Mouse (Mus musculus) CH12.LX (cell line): ENCODE data around the gene Pklr. TPM values are rescaled to one million over a fixed set of nuclear protein-coding genes. Genes with fewer than 3 reads are reported as not detected.

Experiments used
- DNase-seq: peaks from one replicate; pipeline ENCODE4 v3.0.0-alpha.2; 2013; ENCODE audit errors: extremely low read depth
- H3K27ac ChIP-seq: 2 replicates; pipeline ENCODE4 v1.5.1; 2012; ENCODE audit warnings: low read depth, mild to moderate bottlenecking, control low read depth, moderate library complexity; ENCODE audit not compliant: insufficient read depth
- H3K27me3 ChIP-seq: replicated peaks from 2 replicates; pipeline ENCODE3; 2012; ENCODE audit warnings: inconsistent platforms
- H3K36me3 ChIP-seq, 2 experiments: replicated peaks in 1 of 2; 2 replicates each; pipeline versions ENCODE3 to v1.6.1; 2012; ENCODE audit warnings: inconsistent platforms in 1 of 2, low read length in 1 of 2, mild to moderate bottlenecking in 1 of 2, mixed read lengths in 1 of 2, moderate library complexity in 1 of 2; ENCODE audit not compliant: control insufficient read depth in 1 of 2, insufficient read depth in 1 of 2
- H3K4me1 ChIP-seq, 2 experiments: 2 replicates each; pipeline ENCODE4 v1.6.1; 2012; ENCODE audit warnings: inconsistent platforms in 1 of 2, moderate library complexity in 1 of 2; ENCODE audit not compliant: insufficient read depth in 2 of 2, control insufficient read depth in 1 of 2
- H3K4me2 ChIP-seq: 2 replicates; pipeline ENCODE4 v1.6.1; 2012; ENCODE audit warnings: low read depth, mild to moderate bottlenecking, control low read depth; ENCODE audit not compliant: poor library complexity, insufficient read depth, severe bottlenecking
- H3K4me3 ChIP-seq, 3 experiments: fragments of 150-350 bp in 1 of 3; sonication (generic) in 1 of 3; replicated peaks in 1 of 3; 2 replicates each; pipeline versions ENCODE3 to v1.5.1; 2011 to 2012; ENCODE audit warnings: low read depth in 2 of 3, low read length in 2 of 3, mild to moderate bottlenecking in 2 of 3, moderate library complexity in 2 of 3, control low read depth in 1 of 3, improper control_type of control experiment in 1 of 3, inconsistent platforms in 1 of 3, mixed read lengths in 1 of 3; ENCODE audit not compliant: poor library complexity in 1 of 3
- H3K79me2 ChIP-seq: replicated peaks from 2 replicates; pipeline ENCODE4 v1.6.1; 2012; ENCODE audit warnings: mild to moderate bottlenecking, moderate library complexity; ENCODE audit not compliant: control insufficient read depth, poor library complexity, insufficient read depth, severe bottlenecking; ENCODE audit errors: extremely low read depth
- H3K9ac ChIP-seq: 2 replicates; pipeline ENCODE4 v1.6.1; 2012; ENCODE audit warnings: low read depth, mild to moderate bottlenecking, control low read depth, moderate library complexity; ENCODE audit not compliant: insufficient read depth
- H3K9me3 ChIP-seq: replicated peaks from 2 replicates; pipeline ENCODE3; 2012; ENCODE audit warnings: low read length, inconsistent platforms, mixed read lengths
- BHLHE40 ChIP-seq: IDR thresholded peaks from 2 replicates; pipeline ENCODE4 v1.6.1; 2011; ENCODE audit warnings: mild to moderate bottlenecking, low read depth, low read length, improper control_type of control experiment
- CHD1 ChIP-seq: IDR thresholded peaks from 2 replicates; pipeline ENCODE4 v1.6.1; 2012; ENCODE audit warnings: low read depth, low read length, improper control_type of control experiment, inconsistent platforms
- CHD2 ChIP-seq: IDR thresholded peaks from 2 replicates; pipeline ENCODE4 v1.6.1; 2011; ENCODE audit warnings: low read length, improper control_type of control experiment
- CTCF ChIP-seq, 2 experiments: IDR thresholded peaks in 1 of 2; conservative IDR thresholded peaks in 1 of 2; 2 replicates each; pipeline ENCODE4 v1.5.1; 2011 to 2012; ENCODE audit warnings: low read depth in 2 of 2, low read length in 2 of 2, improper control_type of control experiment in 1 of 2, inconsistent platforms in 1 of 2, mild to moderate bottlenecking in 1 of 2, moderate library complexity in 1 of 2
- E2F4 ChIP-seq: IDR thresholded peaks from 2 replicates; pipeline ENCODE4 v1.6.1; 2011; ENCODE audit warnings: low read depth, low read length, improper control_type of control experiment; ENCODE audit not compliant: insufficient replicate concordance
- ELF1 ChIP-seq: IDR thresholded peaks from 2 replicates; pipeline ENCODE4 v1.6.1; 2014; ENCODE audit warnings: low read depth, mild to moderate bottlenecking, inconsistent platforms, low read length, improper control_type of control experiment
- EP300 ChIP-seq: IDR thresholded peaks from 2 replicates; pipeline ENCODE4 v1.6.1; 2011; ENCODE audit warnings: low read length, improper control_type of control experiment
- ETS1 ChIP-seq: conservative IDR thresholded peaks from 2 replicates; pipeline ENCODE4 v1.6.1; 2012; ENCODE audit warnings: low read depth, mild to moderate bottlenecking, inconsistent platforms, low read length, improper control_type of control experiment, moderate library complexity
- IRF4 ChIP-seq: IDR thresholded peaks from 2 replicates; pipeline ENCODE4 v1.6.1; 2014; ENCODE audit warnings: low read depth, mild to moderate bottlenecking, inconsistent platforms, low read length, improper control_type of control experiment
- JUN ChIP-seq: IDR thresholded peaks from 2 replicates; pipeline ENCODE4 v1.6.1; 2011; ENCODE audit warnings: low read depth, mild to moderate bottlenecking, low read length, improper control_type of control experiment, moderate library complexity; ENCODE audit not compliant: insufficient read depth
- JUND ChIP-seq: conservative IDR thresholded peaks from 2 replicates; pipeline ENCODE4 v1.6.1; 2011; ENCODE audit warnings: low read depth, low read length, improper control_type of control experiment
- MAFK ChIP-seq: IDR thresholded peaks from 2 replicates; pipeline ENCODE4 v1.6.1; 2011; ENCODE audit warnings: low read length, improper control_type of control experiment; ENCODE audit not compliant: insufficient replicate concordance
- MAX ChIP-seq: IDR thresholded peaks from 2 replicates; pipeline ENCODE4 v1.6.1; 2011; ENCODE audit warnings: low read length, improper control_type of control experiment
- MAZ ChIP-seq: IDR thresholded peaks from 2 replicates; pipeline ENCODE4 v1.6.1; 2012; ENCODE audit warnings: low read depth, mild to moderate bottlenecking, inconsistent platforms, low read length, improper control_type of control experiment, moderate library complexity
- NELFE ChIP-seq: IDR thresholded peaks from 2 replicates; pipeline ENCODE4 v1.6.1; 2011; ENCODE audit warnings: low read depth, low read length, improper control_type of control experiment
- NRF1 ChIP-seq: IDR thresholded peaks from 2 replicates; pipeline ENCODE4 v1.6.1; 2014; ENCODE audit warnings: low read depth, mild to moderate bottlenecking, inconsistent platforms, low read length, improper control_type of control experiment, moderate library complexity
- PAX5 ChIP-seq: IDR thresholded peaks from 2 replicates; pipeline ENCODE4 v1.6.1; 2012; ENCODE audit warnings: low read length, inconsistent platforms, mixed read lengths
- RAD21 ChIP-seq: IDR thresholded peaks from 2 replicates; pipeline ENCODE4 v1.6.1; 2011; ENCODE audit warnings: low read depth, mild to moderate bottlenecking, low read length, improper control_type of control experiment, moderate library complexity
- RCOR1 ChIP-seq: conservative IDR thresholded peaks from 2 replicates; pipeline ENCODE4 v1.6.1; 2012; ENCODE audit warnings: low read depth, mild to moderate bottlenecking, inconsistent platforms, low read length, improper control_type of control experiment
- SMC3 ChIP-seq: IDR thresholded peaks from 2 replicates; pipeline ENCODE4 v1.6.1; 2011; ENCODE audit warnings: low read depth, low read length, improper control_type of control experiment
- TBP ChIP-seq: conservative IDR thresholded peaks from 2 replicates; pipeline ENCODE4 v1.6.1; 2011; ENCODE audit warnings: low read depth, low read length, improper control_type of control experiment
- UBTF ChIP-seq: IDR thresholded peaks from 2 replicates; pipeline ENCODE4 v1.6.1; 2012; ENCODE audit warnings: low read depth, mild to moderate bottlenecking, inconsistent platforms, low read length, improper control_type of control experiment, moderate library complexity
- USF2 ChIP-seq: conservative IDR thresholded peaks from 2 replicates; pipeline ENCODE4 v1.6.1; 2011; ENCODE audit warnings: low read depth, low read length, improper control_type of control experiment
- ZKSCAN1 ChIP-seq: IDR thresholded peaks from 2 replicates; pipeline ENCODE4 v1.6.1; 2012; ENCODE audit warnings: low read depth, inconsistent platforms, low read length, improper control_type of control experiment, borderline replicate concordance
- ZMIZ1 ChIP-seq: IDR thresholded peaks from 2 replicates; pipeline ENCODE4 v1.6.1; 2012; ENCODE audit warnings: low read depth, mild to moderate bottlenecking, inconsistent platforms, low read length, improper control_type of control experiment
- ZNF384 ChIP-seq: IDR thresholded peaks from 2 replicates; pipeline ENCODE4 v1.6.1; 2012; ENCODE audit warnings: low read depth, low read length, improper control_type of control experiment, inconsistent platforms
- dilution Hi-C: fragments of 300-500 bp; cut with MboI; formaldehyde crosslinking; loops from 2 replicates; pipeline ENCODE4 v1.14.3; 2020; ENCODE audit warnings: low sequenced_read_pairs; ENCODE audit not compliant: extremely low pct_unique_long_range_greater_than_20kb, extremely low pct_ligation_motif_present
- in situ Hi-C: fragments of 300-500 bp; cut with MboI; formaldehyde crosslinking; loops from 3 replicates; pipeline ENCODE4 v1.14.3; 2019; ENCODE audit warnings: low sequenced_read_pairs, low pct_ligation_motif_present, low pct_unique_long_range_greater_than_20kb, mixed read lengths
- polyA plus RNA-seq: library from polyadenylated mRNA; unstranded; fragments of >175 nt; gene quantifications from 2 replicates; pipeline ENCODE4 v1.2.1, GENCODE M21; 2012; ENCODE audit warnings: low read depth; ENCODE audit not compliant: insufficient read length
- total RNA-seq, 2 experiments: library from RNA; depleted of rRNA; stranded (reverse); fragments of 300-350 nt in 1 of 2; fragments of >200 nt in 1 of 2; gene quantifications; 2 replicates each; pipeline ENCODE4 v1.2.3; 2012 to 2014

Pklr gene
- total and polyA plus RNA-seq, 3 experiments, result not detected

DNA sequence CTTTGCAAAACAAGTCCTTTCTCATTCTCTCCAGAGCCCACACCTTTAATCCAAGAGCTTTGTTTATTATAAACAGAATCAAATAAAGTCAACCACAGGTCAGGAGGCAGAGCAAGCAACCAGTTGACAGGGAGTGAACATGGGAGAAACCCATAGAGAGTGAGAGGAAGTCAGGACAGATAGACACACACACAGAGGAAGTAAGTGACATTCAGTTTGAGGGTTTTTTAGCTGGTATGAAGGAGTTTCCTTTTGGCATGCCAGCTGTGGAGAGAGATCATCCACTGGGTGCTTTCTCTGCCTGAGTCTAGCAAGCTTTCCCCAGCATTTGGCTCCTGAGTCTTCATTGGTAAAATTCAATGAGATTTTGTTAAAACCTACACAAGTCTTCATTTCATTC, 29.1 kb upstream of the Pklr start:
- dilution Hi-C loops (no loop called here), in situ Hi-C loops (no loop called here)
- no peak overlapping the region for H3K4me2 ChIP-seq
- no peak for TF ChIP-seq MAZ
- TF ChIP-seq E2F4, result no peak
- no peak for TF ChIP-seq TBP
- TF ChIP-seq ZMIZ1, result no peak
- no peak for TF ChIP-seq NRF1
- TF ChIP-seq ZKSCAN1, result no peak
- TF ChIP-seq EP300, result no peak
- no peak for TF ChIP-seq CHD2
- no peak for TF ChIP-seq NELFE
- TF ChIP-seq JUN, result no peak
- TF ChIP-seq ELF1, result no peak
- TF ChIP-seq CTCF (conservative IDR thresholded peaks at IDR 0.05 in 1 of 2, IDR thresholded peaks at IDR 0.05 in 1 of 2; ENCODE audit: low read depth in 2 of 2, low read length in 2 of 2), result no peak
- H3K4me1 ChIP-seq, result peaks cover 5 to 46% of the 10 kb centered on the region in 2 experiments; a peak in 3 of 4 replicates
- no peak for DNase-seq
- H3K9me3 ChIP-seq, result peaks cover 4% of the 10 kb centered on the region
- H3K79me2 ChIP-seq, result no peaks in the 10 kb centered on the region
- H3K27me3 ChIP-seq, result no peaks in the 10 kb centered on the region
- no peaks in the 10 kb centered on the region for H3K36me3 ChIP-seq
- H3K4me3 ChIP-seq, result no peak overlapping the region
- H3K27ac ChIP-seq, result no peak overlapping the region
- no peak overlapping the region for H3K9ac ChIP-seq

DNA sequence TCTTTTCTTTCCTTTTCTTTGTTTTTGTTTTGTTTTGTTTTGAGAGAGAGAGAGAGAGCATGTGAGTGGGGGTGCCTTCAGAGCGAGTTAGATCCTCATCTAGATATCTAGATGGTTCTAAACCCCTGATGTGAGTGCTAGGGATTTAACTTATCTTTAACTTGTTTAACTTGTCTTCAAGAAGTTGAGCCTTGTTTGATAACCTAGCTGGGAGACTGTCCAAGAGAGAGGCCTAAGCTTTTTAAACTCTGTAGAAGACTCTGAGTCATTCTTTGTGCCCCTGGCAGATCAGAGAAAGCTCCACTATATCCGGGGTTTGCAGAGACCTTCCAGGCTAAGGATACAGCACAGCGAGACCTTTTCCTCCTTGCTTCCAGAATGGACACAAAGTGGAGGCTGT, 28.4 kb upstream of the Pklr start:
- dilution Hi-C loops, result no loop called here
- H3K36me3 ChIP-seq, result no peaks in the 10 kb centered on the region
- in situ Hi-C loops, result no loop called here
- no peak overlapping the region for H3K27ac ChIP-seq
- no peaks in the 10 kb centered on the region for H3K79me2 ChIP-seq
- no peak overlapping the region for H3K4me2 ChIP-seq
- H3K9ac ChIP-seq, result no peak overlapping the region
- DNase-seq, result no peak
- TF ChIP-seq ZKSCAN1, result no peak
- no peak for TF ChIP-seq ZNF384
- no peak for TF ChIP-seq CHD2
- TF ChIP-seq RCOR1, result no peak
- TF ChIP-seq BHLHE40, result no peak
- TF ChIP-seq JUND, result no peak
- no peak for TF ChIP-seq NRF1
- no peak for TF ChIP-seq MAFK
- no peak for TF ChIP-seq UBTF
- no peak for TF ChIP-seq IRF4
- no peak for TF ChIP-seq RAD21
- TF ChIP-seq NELFE, result no peak
- TF ChIP-seq USF2, result no peak
- no peak for TF ChIP-seq CTCF (conservative IDR thresholded peaks at IDR 0.05 in 1 of 2, IDR thresholded peaks at IDR 0.05 in 1 of 2; ENCODE audit: low read depth in 2 of 2, low read length in 2 of 2)
- no peak for TF ChIP-seq SMC3
- TF ChIP-seq ETS1, result no peak
- TF ChIP-seq MAX, result no peak
- no peak for TF ChIP-seq PAX5
- TF ChIP-seq CHD1, result no peak
- peaks cover 5 to 42% of the 10 kb centered on the region in 2 experiments; a peak in 3 of 4 replicates for H3K4me1 ChIP-seq
- H3K9me3 ChIP-seq, result peaks cover 4% of the 10 kb centered on the region
- H3K4me3 ChIP-seq, result no peak overlapping the region
- no peaks in the 10 kb centered on the region for H3K27me3 ChIP-seq
